Mouse (Mus musculus): ENCODE measurements around the gene Thy1. TPM values are rescaled to one million over a fixed set of nuclear protein-coding genes. Genes with fewer than 3 reads are reported as not detected.

The Thy1 gene
- polyA plus RNA-seq, 1 experiment from 2014 or later = 21.5 TPM

Other genes starting within 250 kb of the Thy1 start
- 77.5 and 89.6 TPM in 2 replicates for gene Usp2, start 23.6 kb downstream of the Thy1 start, polyA plus RNA-seq (2015; fragmentation: Nextera tagmentation; extraction: Ambion mirVana)
- gene Mfrp, start 58.3 kb downstream of the Thy1 start, polyA plus RNA-seq (2015; fragmentation: Nextera tagmentation; extraction: Ambion mirVana) = 0.12 TPM in 1 of 2 replicates, not detected in the other
- gene C1qtnf5, start 63.9 kb downstream of the Thy1 start, polyA plus RNA-seq (2015; fragmentation: Nextera tagmentation; extraction: Ambion mirVana) = 3.5 and 4.2 TPM in 2 replicates
- 0.07 and 0.20 TPM in 2 replicates for gene Gm49380, start 70.1 kb downstream of the Thy1 start, polyA plus RNA-seq (2015; fragmentation: Nextera tagmentation; extraction: Ambion mirVana)
- 31.7 and 36.6 TPM in 2 replicates for gene Rnf26, start 70.1 kb downstream of the Thy1 start, polyA plus RNA-seq (2015; fragmentation: Nextera tagmentation; extraction: Ambion mirVana)
- gene Mcam, start 91.1 kb downstream of the Thy1 start, polyA plus RNA-seq (2015; fragmentation: Nextera tagmentation; extraction: Ambion mirVana) = 104 and 111 TPM in 2 replicates
- gene Cbl, start 190.7 kb downstream of the Thy1 start, polyA plus RNA-seq (2015; fragmentation: Nextera tagmentation; extraction: Ambion mirVana) = 12.6 and 13.0 TPM in 2 replicates
- 0.88 and 2.5 TPM in 2 replicates for gene Ccdc153, start 197.3 kb downstream of the Thy1 start, polyA plus RNA-seq (2015; fragmentation: Nextera tagmentation; extraction: Ambion mirVana)
- 0.06 and 0.07 TPM in 2 replicates for gene Pdzd3, start 208.1 kb downstream of the Thy1 start, polyA plus RNA-seq (2015; fragmentation: Nextera tagmentation; extraction: Ambion mirVana)
- 7.3 and 7.9 TPM in 2 replicates for gene Nlrx1, start 225.2 kb downstream of the Thy1 start, polyA plus RNA-seq (2015; fragmentation: Nextera tagmentation; extraction: Ambion mirVana)
- 1.9 and 2.5 TPM in 2 replicates for gene Abcg4, start 245.2 kb downstream of the Thy1 start, polyA plus RNA-seq (2015; fragmentation: Nextera tagmentation; extraction: Ambion mirVana)

Measured in heart, embryonic 16.5 days (tissue).